Mouse (Mus musculus) liver, embryonic 14.5 days (tissue): ENCODE measurements around the gene Efemp1.

Source experiments
- CTCF ChIP-seq: IDR thresholded peaks from 2 replicates; pipeline ENCODE4 v1.5.1; 2016; ENCODE audit warnings: antibody characterized with exemption, low read depth, control low read depth
- EP300 ChIP-seq: IDR thresholded peaks from 2 replicates; pipeline ENCODE4 v1.6.1; 2016; ENCODE audit warnings: antibody characterized with exemption, low read depth

- TF ChIP-seq CTCF = no peak
- TF ChIP-seq EP300 = no peak
Observed at GRCm38 (mm10) chr11:28883106-28883505, 30.1 kb downstream of the Efemp1 start.
